Mouse (Mus musculus): ENCODE results near the gene Dnah3. TPM values are rescaled to one million over a fixed set of nuclear protein-coding genes. Genes with fewer than 3 reads are reported as not detected.
A peak's percentile ranks its signal among the peaks of the same experiment; 100 is the strongest.

The Dnah3 gene
- polyA plus RNA-seq, 1 experiment from 2014 or later = 0.11 TPM

DNA sequence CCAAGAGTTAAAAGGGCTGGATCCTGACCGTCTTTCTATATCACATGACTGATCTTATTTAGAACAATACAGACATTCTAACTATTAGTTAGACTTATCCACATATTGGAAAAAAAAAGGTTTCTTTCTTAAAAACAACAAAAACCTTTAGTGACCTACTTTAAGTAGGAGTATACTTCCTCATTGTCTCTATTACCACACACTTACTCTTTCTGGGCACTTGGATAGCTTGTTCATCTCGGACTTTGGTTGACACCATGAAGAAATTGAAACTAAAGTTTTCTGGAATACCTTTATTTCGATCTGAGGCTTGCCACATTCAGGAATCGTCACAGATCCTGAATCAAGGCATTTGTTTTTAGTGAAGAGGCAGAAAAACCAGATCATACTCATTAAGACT lies 174.0 kb downstream of the Dnah3 start:
- Histone ChIP-seq H3K27ac (no peak overlapping the region), H3K27me3 (no peaks in the 10 kb centered on the region), H3K4me1 (no peaks in the 10 kb centered on the region), H3K4me2 (no peak overlapping the region), H3K4me3 (replicated peaks) (no peak overlapping the region), H3K9ac (no peak overlapping the region), H3K36me3 (replicated peaks) (no peaks in the 10 kb centered on the region), H3K9me3 (no peaks in the 10 kb centered on the region)
- WGBS = 87% methylated on average over 4 of the region's 4 CpGs
- ATAC-seq (ENCODE audit: low FRiP score) = no peak

GRCm38 (mm10) chr7:119920457-119920856 lies 174.6 kb downstream of the Dnah3 start:
- no peak for ATAC-seq (ENCODE audit: low FRiP score)
- no peak overlapping the region for H3K4me3 ChIP-seq (replicated peaks)
- H3K4me2 ChIP-seq = no peak overlapping the region
- no peaks in the 10 kb centered on the region for H3K4me1 ChIP-seq
- 62% methylated on average over 2 of the region's 2 CpGs for WGBS
- no peak overlapping the region for H3K27ac ChIP-seq
- H3K9ac ChIP-seq = no peak overlapping the region
- H3K36me3 ChIP-seq (replicated peaks) = no peaks in the 10 kb centered on the region
- no peaks in the 10 kb centered on the region for H3K27me3 ChIP-seq
- H3K9me3 ChIP-seq = no peaks in the 10 kb centered on the region

- Histone ChIP-seq H3K36me3 (replicated peaks) (no peaks in the 10 kb centered on the region), H3K4me2 (no peak overlapping the region), H3K9me3 (no peaks in the 10 kb centered on the region), H3K9ac (no peak overlapping the region), H3K4me3 (replicated peaks) (no peak overlapping the region), H3K4me1 (no peaks in the 10 kb centered on the region), H3K27ac (no peak overlapping the region), H3K27me3 (no peaks in the 10 kb centered on the region)
- 66% methylated on average over 3 of the region's 3 CpGs for WGBS
- no peak for ATAC-seq (ENCODE audit: low FRiP score)
Observed at GRCm38 (mm10) chr7:119911727-119912126, 183.4 kb downstream of the Dnah3 start.

DNA sequence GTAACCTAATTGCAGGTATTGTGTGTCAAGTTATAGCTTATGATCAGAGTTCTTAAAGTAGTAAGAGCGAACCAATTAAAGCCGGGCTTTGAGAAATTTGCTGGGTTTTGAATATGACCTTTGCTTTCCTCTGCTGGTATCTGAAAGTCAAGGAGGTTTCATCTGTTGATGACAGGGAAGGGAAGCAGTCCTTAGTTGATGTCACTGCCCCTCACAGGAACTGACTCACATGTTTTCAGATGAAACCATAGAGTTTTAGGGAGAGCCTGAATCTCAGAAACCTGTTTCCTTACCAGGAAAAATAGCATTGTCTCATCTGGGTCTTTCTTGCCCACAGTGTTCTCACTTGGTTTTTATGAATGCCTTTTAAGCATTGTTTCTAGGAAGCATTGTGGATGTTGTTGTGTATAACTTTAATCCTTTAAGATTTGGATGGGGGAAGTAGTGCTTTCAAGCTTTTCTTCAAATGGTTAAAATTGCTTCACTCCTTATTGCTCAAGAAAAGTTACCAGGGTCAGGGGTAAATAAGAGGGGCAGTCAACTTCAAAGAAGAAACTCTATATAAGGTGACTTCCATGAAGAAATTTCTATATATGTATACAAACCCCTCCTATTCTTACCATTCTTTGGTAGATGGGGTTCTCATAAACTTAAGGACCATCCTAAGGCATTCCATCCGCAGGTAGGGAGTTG lies 188.4 kb downstream of the Dnah3 start:
- H3K9ac ChIP-seq = no peak overlapping the region
- no peak overlapping the region for H3K27ac ChIP-seq
- no peak overlapping the region for H3K4me3 ChIP-seq (replicated peaks)
- H3K9me3 ChIP-seq = no peaks in the 10 kb centered on the region
- no peaks in the 10 kb centered on the region for H3K27me3 ChIP-seq
- no peak for ATAC-seq (ENCODE audit: low FRiP score)
- H3K36me3 ChIP-seq (replicated peaks) = no peaks in the 10 kb centered on the region
- H3K4me2 ChIP-seq = no peak overlapping the region
- 92% methylated on average over 3 of the region's 3 CpGs for WGBS
- no peaks in the 10 kb centered on the region for H3K4me1 ChIP-seq

- ATAC-seq (ENCODE audit: low FRiP score) = no peak
- WGBS = 69% methylated on average over 3 of the region's 3 CpGs
- no peak overlapping the region for H3K9ac ChIP-seq
Observed at GRCm38 (mm10) chr7:119899386-119900057, 195.6 kb downstream of the Dnah3 start.

DNA sequence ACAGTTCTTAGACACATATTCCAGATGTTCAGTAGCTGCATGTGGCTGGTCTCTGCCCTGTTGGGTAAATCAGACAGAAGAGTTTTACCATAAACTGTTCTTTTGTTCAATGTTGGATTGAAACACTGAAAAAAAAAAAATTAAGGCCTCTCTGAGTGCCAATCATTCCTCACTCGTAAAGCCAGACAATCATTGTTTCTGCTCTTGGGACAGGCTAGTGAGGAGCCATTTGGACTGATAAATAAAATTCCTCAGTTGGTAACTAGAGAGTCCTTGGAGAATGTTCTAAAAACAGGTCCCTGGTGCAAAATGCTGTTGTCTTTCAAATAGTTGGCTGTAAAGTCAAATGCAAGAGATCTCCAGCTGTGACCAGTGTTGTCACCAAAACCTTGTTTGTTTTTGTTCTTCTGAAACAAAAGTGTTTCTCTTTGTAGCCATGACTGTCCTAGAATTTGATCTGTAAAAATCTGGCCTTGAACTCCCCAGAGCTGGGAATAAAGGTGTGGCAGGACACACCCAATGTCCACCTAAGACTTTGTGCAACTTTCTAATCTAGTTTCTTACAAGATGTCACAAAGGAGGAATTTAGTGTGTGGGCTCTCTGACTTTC lies 196.7 kb downstream of the Dnah3 start:
- Histone ChIP-seq H3K4me3 (replicated peaks) (no peak overlapping the region), H3K36me3 (replicated peaks) (no peaks in the 10 kb centered on the region), H3K4me1 (peaks cover 23% of the 10 kb centered on the region), H3K9ac (no peak overlapping the region), H3K27ac (no peak overlapping the region), H3K9me3 (no peaks in the 10 kb centered on the region), H3K27me3 (no peaks in the 10 kb centered on the region), H3K4me2 (no peak overlapping the region)
- WGBS = 83% methylated on average over 1 of the region's 1 CpGs
- no peak for ATAC-seq (ENCODE audit: low FRiP score)

More at GRCm38 (mm10) chr7:119899386-119900057, 195.6 kb downstream of the Dnah3 start:
- Histone ChIP-seq H3K4me3 (replicated peaks) (no peak overlapping the region), H3K4me2 (no peak overlapping the region), H3K27me3 (no peaks in the 10 kb centered on the region), H3K4me1 (peaks cover 13% of the 10 kb centered on the region), H3K36me3 (replicated peaks) (no peaks in the 10 kb centered on the region), H3K27ac (no peak overlapping the region), H3K9me3 (no peaks in the 10 kb centered on the region)

DNA sequence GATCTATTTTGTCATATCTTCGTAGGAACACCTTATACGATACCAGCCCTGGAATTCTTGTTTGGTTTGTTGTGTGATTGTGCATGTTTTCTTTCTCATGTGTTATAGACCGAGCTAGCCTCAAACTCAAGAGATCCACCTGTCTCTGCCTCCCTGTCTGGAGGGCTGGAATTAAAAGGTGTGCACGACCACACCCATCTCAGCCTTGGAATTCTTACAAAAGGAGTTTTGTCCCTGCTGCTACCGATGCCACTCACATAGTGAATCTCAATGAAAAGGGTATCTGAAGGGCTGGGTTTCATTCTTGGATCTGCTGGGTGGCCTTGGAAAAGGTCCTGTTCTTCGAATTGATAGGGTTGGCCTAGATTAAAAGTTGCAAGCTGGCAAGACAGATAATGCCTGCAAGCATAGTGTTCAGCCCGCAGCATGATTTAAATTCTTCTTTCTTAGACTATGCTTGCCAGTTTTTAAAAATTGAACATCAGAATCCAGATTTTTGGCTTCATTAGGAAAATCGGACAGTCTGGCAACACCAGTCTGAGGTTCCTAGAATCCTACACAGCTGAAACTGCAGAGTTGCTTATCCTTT lies 197.5 kb downstream of the Dnah3 start:
- H3K36me3 ChIP-seq (replicated peaks) = no peaks in the 10 kb centered on the region
- H3K27me3 ChIP-seq = no peaks in the 10 kb centered on the region
- H3K9ac ChIP-seq = no peak overlapping the region
- no peaks in the 10 kb centered on the region for H3K9me3 ChIP-seq
- 93% methylated on average over 8 of the region's 8 CpGs for WGBS
- no peak overlapping the region for H3K4me3 ChIP-seq (replicated peaks)
- H3K27ac ChIP-seq = no peak overlapping the region
- H3K4me2 ChIP-seq = no peak overlapping the region
- no peak for ATAC-seq (ENCODE audit: low FRiP score)
- H3K4me1 ChIP-seq = peaks cover 27% of the 10 kb centered on the region

DNA sequence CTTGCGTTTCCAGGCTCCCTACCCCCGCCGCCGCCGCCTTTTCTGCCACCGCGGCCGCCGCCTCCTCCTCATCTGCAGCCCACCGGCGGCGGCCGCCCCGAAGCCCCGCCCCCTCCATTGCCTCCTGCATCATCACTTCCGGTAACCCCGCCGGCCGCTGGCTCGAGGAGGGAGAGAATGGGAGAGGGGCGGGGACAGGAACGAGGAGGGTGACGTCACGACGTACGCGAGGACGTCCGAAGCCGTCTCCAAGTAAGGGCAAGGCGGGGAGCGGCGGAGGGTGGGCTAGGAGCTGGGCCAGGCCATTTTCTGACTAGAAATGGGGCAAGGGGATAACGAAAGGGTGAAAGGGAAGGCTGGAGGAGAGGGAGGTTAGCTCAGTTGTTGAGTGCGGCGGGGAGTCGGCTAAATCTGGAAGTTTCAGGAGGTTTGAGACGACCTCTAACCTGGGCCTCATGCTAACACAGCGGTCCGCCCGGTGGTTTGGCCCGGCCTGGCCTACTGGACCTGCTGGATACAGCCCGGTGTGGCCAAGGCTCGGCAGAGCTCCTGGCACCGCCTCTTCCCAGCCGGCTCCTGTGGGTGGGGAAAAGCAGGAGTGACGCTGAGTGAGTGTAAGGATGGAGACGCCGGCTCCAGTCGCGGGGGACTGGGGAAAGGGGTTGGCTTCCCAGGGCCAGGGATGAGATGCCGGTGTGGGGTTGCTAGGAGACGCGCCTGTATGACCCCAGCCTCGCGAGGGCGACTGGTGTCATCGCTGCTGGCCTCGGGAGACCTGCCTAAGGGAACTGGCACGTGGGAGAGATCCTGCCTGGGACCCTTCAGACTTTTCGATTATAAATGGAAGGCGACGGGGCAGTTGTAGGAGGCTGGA lies 199.2 kb downstream of the Dnah3 start, which contains the start of the genes Lyrm1 and Dcun1d3:
Lyrm1 (plus strand) TSS at position 223 of the 874 bp plus-strand sequence.
Dcun1d3 (minus strand) TSS at position 660 of the 874 bp plus-strand sequence.
- Histone ChIP-seq H3K4me1 (peaks cover 27% of the 10 kb centered on the region), H3K27me3 (no peaks in the 10 kb centered on the region), H3K4me3 (replicated peaks) (peak within 1 kb of the TSS; percentile 72), H3K4me2 (peak within 1 kb of the TSS; percentile 76), H3K36me3 (replicated peaks) (no peaks in the 10 kb centered on the region), H3K9ac (peak within 1 kb of the TSS; percentile 80), H3K9me3 (no peaks in the 10 kb centered on the region), H3K27ac (peak within 1 kb of the TSS; percentile 96)
- ATAC-seq (ENCODE audit: low FRiP score) = peak; percentile 98
- under 1% methylated on average over 63 of the region's 63 CpGs for WGBS

- peak overlapping the region; percentile 80 for H3K9ac ChIP-seq
- H3K27ac ChIP-seq = peak overlapping the region; percentile 79
- peak overlapping the region; percentile 76 for H3K4me2 ChIP-seq
- no peaks in the 10 kb centered on the region for H3K9me3 ChIP-seq
- no peaks in the 10 kb centered on the region for H3K36me3 ChIP-seq (replicated peaks)
- H3K27me3 ChIP-seq = no peaks in the 10 kb centered on the region
- H3K4me3 ChIP-seq (replicated peaks) = peak overlapping the region; percentile 72
- peaks cover 27% of the 10 kb centered on the region for H3K4me1 ChIP-seq
- peak; percentile 67 for ATAC-seq (ENCODE audit: low FRiP score)
- WGBS = 2% methylated on average over 15 of the region's 15 CpGs
Observed at GRCm38 (mm10) chr7:119894818-119895544, 200.1 kb downstream of the Dnah3 start.

DNA sequence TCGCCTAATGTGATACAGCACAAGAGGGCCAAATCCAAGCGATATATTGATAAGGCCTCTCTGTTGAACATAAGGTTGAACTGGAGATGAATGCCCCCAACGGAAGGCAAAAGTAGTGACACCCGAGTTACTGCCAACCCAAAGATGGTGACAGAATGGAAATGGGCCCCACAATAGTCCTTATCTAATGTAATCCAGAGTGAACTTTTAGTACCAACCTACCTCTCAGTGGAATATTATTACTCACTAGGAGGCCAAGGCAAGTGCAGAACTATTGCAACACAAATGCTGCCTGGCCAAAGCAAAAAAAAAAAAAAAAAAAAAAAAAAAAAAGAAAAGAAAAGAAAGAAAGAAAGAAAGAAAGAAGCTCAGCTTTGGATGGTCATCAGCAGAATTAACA lies 202.3 kb downstream of the Dnah3 start:
- H3K4me1 ChIP-seq = peaks cover 27% of the 10 kb centered on the region
- H3K9me3 ChIP-seq = no peaks in the 10 kb centered on the region
- H3K4me2 ChIP-seq = no peak overlapping the region
- 91% methylated on average over 4 of the region's 4 CpGs for WGBS
- H3K4me3 ChIP-seq (replicated peaks) = no peak overlapping the region
- no peaks in the 10 kb centered on the region for H3K27me3 ChIP-seq
- H3K27ac ChIP-seq = no peak overlapping the region
- no peak overlapping the region for H3K9ac ChIP-seq
- no peak for ATAC-seq (ENCODE audit: low FRiP score)
- H3K36me3 ChIP-seq (replicated peaks) = no peaks in the 10 kb centered on the region

DNA sequence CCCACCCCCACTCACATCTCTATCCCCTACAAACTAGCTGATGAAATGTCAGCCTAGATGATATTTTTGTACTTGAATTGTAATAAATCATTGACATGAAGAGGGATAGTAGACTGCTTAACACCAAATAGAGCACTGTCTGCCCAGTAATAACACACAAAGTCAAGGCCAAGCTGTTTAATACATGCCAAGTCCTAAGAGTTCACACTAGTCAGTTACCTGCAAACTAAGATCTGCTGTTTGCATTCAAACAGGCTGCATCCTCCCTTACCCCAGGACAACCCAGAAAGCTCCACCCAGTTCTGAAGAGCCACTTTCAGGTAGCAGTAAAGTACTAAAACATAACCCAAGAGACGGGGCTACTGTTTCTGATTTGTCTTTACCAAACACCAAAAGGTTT lies 202.9 kb downstream of the Dnah3 start:
- H3K9ac ChIP-seq = no peak overlapping the region
- no peaks in the 10 kb centered on the region for H3K27me3 ChIP-seq
- no peak for ATAC-seq (ENCODE audit: low FRiP score)
- H3K36me3 ChIP-seq (replicated peaks) = no peaks in the 10 kb centered on the region
- H3K4me1 ChIP-seq = peaks cover 27% of the 10 kb centered on the region
- H3K27ac ChIP-seq = no peak overlapping the region
- H3K4me3 ChIP-seq (replicated peaks) = no peak overlapping the region
- no peaks in the 10 kb centered on the region for H3K9me3 ChIP-seq
- WGBS = 90% methylated on average over 1 of the region's 1 CpGs
- no peak overlapping the region for H3K4me2 ChIP-seq
